Mouse (Mus musculus) MEL (cell line): ENCODE measurements around the gene Fam228b.

Source experiments
- CTCF ChIP-seq, 3 experiments: IDR thresholded peaks in 2 of 3; conservative IDR thresholded peaks in 1 of 3; 2 replicates each; pipeline ENCODE4 v1.5.1; 2011 to 2012; ENCODE audit warnings: low read length in 3 of 3, low read depth in 2 of 3, mild to moderate bottlenecking in 2 of 3, improper control_type of control experiment in 1 of 3, inconsistent platforms in 1 of 3, mixed read lengths in 1 of 3, moderate library complexity in 1 of 3; ENCODE audit not compliant: control insufficient read depth in 1 of 3, insufficient read depth in 1 of 3, poor library complexity in 1 of 3, severe bottlenecking in 1 of 3
- EP300 ChIP-seq, 2 experiments: IDR thresholded peaks; 2 replicates each; pipeline ENCODE4 v1.6.1; 2011; ENCODE audit warnings: improper control_type of control experiment in 2 of 2, low read length in 2 of 2, low read depth in 1 of 2, mild to moderate bottlenecking in 1 of 2
- JUND ChIP-seq: IDR thresholded peaks from 2 replicates; pipeline ENCODE4 v1.6.1; 2011; ENCODE audit warnings: low read depth, mild to moderate bottlenecking, improper control_type of control experiment, low read length
- MAFK ChIP-seq: IDR thresholded peaks from 2 replicates; pipeline ENCODE4 v1.6.1; 2011; ENCODE audit warnings: low read depth, mild to moderate bottlenecking, low read length, improper control_type of control experiment, borderline replicate concordance
- MYC ChIP-seq: IDR thresholded peaks from 2 replicates; pipeline ENCODE4 v1.6.1; 2011; ENCODE audit warnings: low read depth, mild to moderate bottlenecking, low read length, improper control_type of control experiment, moderate library complexity
- POLR2A ChIP-seq, 2 experiments: IDR thresholded peaks; 2 replicates each; pipeline ENCODE4 v1.6.1; 2011 to 2012; ENCODE audit warnings: low read length in 2 of 2, mild to moderate bottlenecking in 2 of 2, control low read depth in 1 of 2, improper control_type of control experiment in 1 of 2, low read depth in 1 of 2, moderate library complexity in 1 of 2; ENCODE audit not compliant: control insufficient read depth in 1 of 2, insufficient read depth in 1 of 2, poor library complexity in 1 of 2
- POLR2AphosphoS5 ChIP-seq: IDR thresholded peaks from 2 replicates; pipeline ENCODE4 v1.6.1; 2012; ENCODE audit warnings: low read depth, borderline replicate concordance, mild to moderate bottlenecking, inconsistent platforms, low read length, moderate library complexity, mixed read lengths
- SIN3A ChIP-seq: IDR thresholded peaks from 2 replicates; pipeline ENCODE4 v1.6.1; 2012; ENCODE audit warnings: low read length, improper control_type of control experiment, inconsistent platforms
- TCF12 ChIP-seq: IDR thresholded peaks from 2 replicates; pipeline ENCODE4 v1.6.1; 2014; ENCODE audit warnings: low read depth, mild to moderate bottlenecking, inconsistent platforms, low read length, improper control_type of control experiment, moderate library complexity

DNA sequence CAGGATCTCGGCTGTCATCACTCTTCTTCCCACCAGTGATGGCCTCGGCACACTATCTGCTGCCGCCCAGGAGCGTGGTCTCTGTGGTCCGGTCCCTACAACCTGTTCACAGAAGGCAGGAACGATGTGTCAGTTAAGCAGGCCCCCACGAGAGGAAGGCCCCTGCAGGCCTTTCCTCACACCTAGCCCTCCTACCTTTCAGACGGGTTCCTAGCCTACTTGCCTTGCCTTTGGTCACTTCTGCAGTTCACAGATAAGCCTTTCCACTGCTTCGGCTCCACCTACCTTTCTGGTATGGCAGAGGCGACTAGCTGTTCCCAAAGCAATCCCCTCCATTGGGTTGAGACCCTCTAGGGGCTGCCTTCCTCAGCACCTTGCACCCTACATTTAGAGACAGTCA, 53.5 kb downstream of the Fam228b start:
- no peak for TF ChIP-seq CTCF (IDR thresholded peaks at IDR 0.05 in 2 of 3, conservative IDR thresholded peaks at IDR 0.05 in 1 of 3; ENCODE audit: control insufficient read depth in 1 of 3, insufficient read depth in 1 of 3, low read depth in 2 of 3, low read length in 3 of 3, poor library complexity in 1 of 3, severe bottlenecking in 1 of 3)
- no peak for TF ChIP-seq MYC
- no peak for TF ChIP-seq TCF12
- TF ChIP-seq SIN3A, result no peak
- TF ChIP-seq POLR2A (IDR thresholded peaks at IDR 0.05; ENCODE audit: control insufficient read depth in 1 of 2, insufficient read depth in 1 of 2, low read depth in 1 of 2, low read length in 2 of 2, poor library complexity in 1 of 2), result no peak
- no peak for TF ChIP-seq JUND
- no peak for TF ChIP-seq EP300 (IDR thresholded peaks at IDR 0.05; ENCODE audit: low read depth in 1 of 2, low read length in 2 of 2)
- no peak for TF ChIP-seq MAFK
- TF ChIP-seq POLR2AphosphoS5, result no peak
